Mouse (Mus musculus) MEL-GATA-1-ER (cell line): ENCODE measurements around the gene Pgap3.

Experiments
- DNase-seq: peaks from one replicate; pipeline ENCODE4 v3.0.0-alpha.2; 2012; ENCODE audit warnings: low read depth; ENCODE audit errors: extremely low read depth

Gene Pgap3

GRCm38 (mm10) chr11:98400161-98400726, at the start of gene Pgap3:
Pgap3 (minus strand) TSS chr11:98400490.
- DNase-seq, result peak; percentile 87

- no peak for DNase-seq
Observed at GRCm38 (mm10) chr11:98449419-98449818, 49.1 kb upstream of the Pgap3 start.

- peak; percentile 18 for DNase-seq
Observed at GRCm38 (mm10) chr11:98448191-98448790, 48.0 kb upstream of the Pgap3 start.

GRCm38 (mm10) chr11:98447475-98447834, 47.2 kb upstream of the Pgap3 start:
- no peak for DNase-seq

- no peak for DNase-seq
Observed at GRCm38 (mm10) chr11:98446562-98447474, 46.5 kb upstream of the Pgap3 start.

GRCm38 (mm10) chr11:98446213-98446561, 45.9 kb upstream of the Pgap3 start, which contains the start of gene Grb7:
Grb7 (plus strand) TSS chr11:98446394.
- DNase-seq, result no peak

- DNase-seq, result no peak
Observed at GRCm38 (mm10) chr11:98445679-98446078, 45.4 kb upstream of the Pgap3 start.

- DNase-seq, result no peak
Observed at GRCm38 (mm10) chr11:98445238-98445637, 44.9 kb upstream of the Pgap3 start.

GRCm38 (mm10) chr11:98443688-98444087, 43.4 kb upstream of the Pgap3 start:
- no peak for DNase-seq

- peak; percentile 50 for DNase-seq
Observed at GRCm38 (mm10) chr11:98438331-98439158, 38.3 kb upstream of the Pgap3 start, which contains the start of gene Mien1. Mien1 (minus strand) TSS chr11:98438991.

GRCm38 (mm10) chr11:98437441-98437840, 37.2 kb upstream of the Pgap3 start:
- no peak for DNase-seq

- DNase-seq, result no peak
Observed at GRCm38 (mm10) chr11:98435723-98436122, 35.4 kb upstream of the Pgap3 start.

- no peak for DNase-seq
Observed at GRCm38 (mm10) chr11:98431743-98432502, 31.6 kb upstream of the Pgap3 start.

GRCm38 (mm10) chr11:98428436-98428835, 28.1 kb upstream of the Pgap3 start:
- DNase-seq, result no peak

GRCm38 (mm10) chr11:98426592-98426991, 26.3 kb upstream of the Pgap3 start:
- DNase-seq, result no peak

- no peak for DNase-seq
Observed at GRCm38 (mm10) chr11:98418939-98419547, 18.8 kb upstream of the Pgap3 start.

GRCm38 (mm10) chr11:98418273-98418672, 18.0 kb upstream of the Pgap3 start:
- DNase-seq, result no peak

GRCm38 (mm10) chr11:98417074-98417473, 16.8 kb upstream of the Pgap3 start:
- no peak for DNase-seq

GRCm38 (mm10) chr11:98414162-98414561, 13.9 kb upstream of the Pgap3 start:
- no peak for DNase-seq

GRCm38 (mm10) chr11:98413731-98414130, 13.4 kb upstream of the Pgap3 start:
- no peak for DNase-seq
